Mouse (Mus musculus): ENCODE measurements around the gene Prickle4.
"Not testable (repeated sequence)": the region's sequence is repeated elsewhere in the genome, so short reads cannot be mapped to it uniquely, and the experiment has no call there.

Gene Prickle4

DNA sequence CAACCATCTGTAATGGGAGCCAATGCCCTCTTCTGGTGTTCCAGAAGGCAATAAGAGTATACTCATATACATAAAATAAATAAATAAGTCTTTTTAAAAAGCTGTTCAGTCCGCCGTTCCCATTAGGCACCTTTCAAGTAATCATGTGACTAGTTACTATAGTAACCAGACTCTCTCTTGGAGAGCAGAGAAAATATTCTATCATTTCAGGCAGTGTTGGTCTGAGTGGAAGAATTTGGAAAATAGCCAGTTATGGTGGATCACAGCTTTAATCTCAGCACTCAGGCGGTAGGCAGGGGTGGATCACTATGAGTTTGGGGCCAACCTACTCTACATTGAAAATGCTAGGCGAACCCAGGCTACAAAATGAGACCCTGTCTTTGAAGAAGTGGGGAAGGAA lies 25.4 kb downstream of the Prickle4 start:
- no peak for DNase-seq (ENCODE audit: low spot score)

- DNase-seq (ENCODE audit: low spot score) = no peak
Measured at GRCm38 (mm10) chr17:47664474-47664873, 30.1 kb downstream of the Prickle4 start.

GRCm38 (mm10) chr17:47663009-47663713 lies 31.4 kb downstream of the Prickle4 start:
- DNase-seq (ENCODE audit: low spot score) = no peak

GRCm38 (mm10) chr17:47658741-47659243 lies 35.7 kb downstream of the Prickle4 start:
- no peak for DNase-seq (ENCODE audit: low spot score)

DNA sequence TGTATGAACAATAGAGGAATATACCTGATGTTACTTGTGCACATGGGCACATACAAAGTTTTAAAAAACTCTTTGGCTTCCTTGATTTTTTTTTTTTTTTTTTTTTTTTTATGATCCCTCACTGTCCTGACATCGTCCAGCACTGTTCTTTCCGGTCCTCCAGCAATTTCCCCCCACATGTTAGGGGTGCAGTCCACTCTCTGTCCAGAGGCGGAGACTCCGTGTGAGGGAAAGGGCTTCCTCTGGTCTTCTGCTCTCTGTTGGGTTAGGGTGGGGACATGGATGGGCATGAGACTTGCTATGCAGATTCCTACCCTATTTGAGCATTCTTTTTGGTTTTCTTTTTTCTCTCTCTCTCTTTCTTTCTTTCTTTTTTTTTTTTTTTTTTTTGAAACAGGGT lies 36.6 kb downstream of the Prickle4 start:
- DNase-seq (ENCODE audit: low spot score) = no peak

GRCm38 (mm10) chr17:47655697-47656096 lies 38.8 kb downstream of the Prickle4 start:
- no peak for DNase-seq (ENCODE audit: low spot score)

- not testable (repeated sequence) for DNase-seq (ENCODE audit: low spot score)
Measured at GRCm38 (mm10) chr17:47654346-47654745, 40.2 kb downstream of the Prickle4 start.

DNA sequence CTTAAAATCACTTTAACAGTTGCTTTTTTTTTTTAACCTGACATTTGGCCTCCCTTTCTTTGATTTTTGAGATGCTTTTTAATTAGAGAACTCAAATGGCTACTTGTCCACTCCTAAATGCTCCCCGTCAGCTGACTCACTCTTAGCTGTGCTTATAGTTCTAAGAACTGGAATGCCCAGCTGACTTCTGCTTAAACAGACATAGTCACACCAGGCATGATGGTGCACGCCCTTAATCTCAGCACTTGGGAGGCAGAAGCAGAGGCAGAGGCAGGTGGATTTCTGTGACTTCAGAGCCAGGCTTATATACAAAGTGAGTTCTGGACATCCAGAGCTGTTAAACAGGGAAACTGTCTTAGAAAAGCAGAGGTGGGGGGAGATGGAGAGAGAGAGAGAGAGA lies 42.6 kb downstream of the Prickle4 start:
- DNase-seq (ENCODE audit: low spot score) = no peak

DNA sequence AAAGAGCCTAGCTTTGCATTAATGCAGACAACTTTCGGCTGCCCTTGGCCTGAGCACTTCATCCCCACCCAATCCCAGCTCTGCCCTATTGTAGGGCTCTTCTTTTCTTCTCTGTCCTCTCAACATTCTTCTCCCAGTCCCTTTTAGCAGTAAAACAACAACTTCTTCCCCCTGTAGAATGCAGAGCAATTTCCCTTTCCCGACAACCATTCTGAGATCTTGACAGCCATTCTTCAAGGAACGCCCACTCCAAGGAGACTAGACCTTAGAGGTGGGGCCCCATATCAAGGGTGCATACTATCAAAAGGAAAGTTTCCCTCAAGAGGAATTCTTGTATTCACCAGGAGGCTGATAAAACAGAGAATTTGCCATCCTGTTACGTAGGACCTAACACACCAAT lies 45.6 kb downstream of the Prickle4 start:
- DNase-seq (ENCODE audit: low spot score) = no peak

GRCm38 (mm10) chr17:47646683-47647082 lies 47.9 kb downstream of the Prickle4 start:
- DNase-seq (ENCODE audit: low spot score) = peak; percentile 53

- DNase-seq (ENCODE audit: low spot score) = no peak
Measured at GRCm38 (mm10) chr17:47642992-47643391, 51.5 kb downstream of the Prickle4 start.
